Mouse (Mus musculus) kidney, adult 11 months (tissue): ENCODE measurements around the gene Sirt6.
A peak's percentile ranks its signal among the peaks of the same experiment; 100 is the strongest.

ENCODE experiments used
- DNase-seq: peaks from one replicate; pipeline ENCODE4 v3.0.0; 2022

Sirt6 gene

GRCm38 (mm10) chr10:81592631-81593030 is 35.0 kb downstream of the Sirt6 start:
- DNase-seq: no peak

DNA sequence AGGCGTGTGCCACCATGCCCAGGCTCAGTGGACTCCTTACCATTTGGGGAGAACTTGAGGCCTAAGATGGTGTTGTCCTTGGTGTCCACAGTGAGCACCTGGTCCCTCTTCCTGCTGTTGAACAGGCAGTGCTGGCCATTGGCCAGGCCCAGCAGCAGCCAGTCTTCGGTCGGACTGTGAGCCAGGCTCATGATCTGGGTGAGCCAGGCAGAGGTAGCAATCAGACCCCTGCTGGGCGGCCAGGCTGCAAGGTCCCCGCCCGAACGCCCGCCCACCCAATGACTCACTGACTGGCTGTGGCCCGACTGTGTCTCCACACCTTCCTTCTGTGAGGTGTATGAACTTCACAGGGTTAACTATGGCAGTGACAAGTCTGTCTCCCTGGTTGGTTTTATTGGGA is 35.8 kb downstream of the Sirt6 start:
- DNase-seq: no peak

DNA sequence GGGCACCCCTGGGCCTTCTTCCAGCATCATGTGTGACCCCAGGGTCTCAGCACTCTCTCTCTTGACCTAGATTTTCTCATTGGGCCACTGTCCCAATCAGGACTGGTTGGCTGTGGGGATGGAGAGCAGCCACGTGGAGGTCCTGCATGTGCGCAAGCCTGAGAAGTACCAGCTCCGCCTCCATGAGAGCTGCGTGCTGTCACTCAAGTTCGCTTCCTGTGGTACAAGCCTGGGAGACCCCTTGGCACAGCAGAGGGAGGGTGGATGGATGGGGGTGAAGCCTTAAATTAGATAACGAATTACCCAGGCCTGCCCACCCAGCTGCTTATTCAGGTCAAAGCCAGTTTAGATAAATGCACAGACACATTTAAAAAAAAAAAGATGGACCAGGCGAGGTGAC is 38.9 kb downstream of the Sirt6 start:
- no peak for DNase-seq

DNA sequence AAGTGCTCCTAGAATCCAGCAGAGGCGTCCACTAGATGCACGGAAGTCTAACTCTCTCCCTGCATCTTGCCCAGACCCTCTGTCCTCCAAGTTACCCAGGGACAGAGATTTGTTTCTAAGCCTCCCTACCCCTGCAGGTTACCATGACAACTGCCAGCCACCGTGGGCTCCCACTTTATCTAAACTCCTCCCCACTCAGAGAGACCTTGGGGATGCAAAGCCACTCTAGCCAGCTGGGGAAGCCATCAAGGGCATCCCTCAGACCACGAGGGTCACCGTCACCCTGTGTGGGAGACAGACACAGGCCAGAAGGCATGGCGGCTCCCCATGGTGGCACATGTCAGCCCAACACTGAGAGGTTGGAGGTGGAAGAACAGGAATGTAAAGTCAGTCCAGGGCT is 44.2 kb downstream of the Sirt6 start:
- DNase-seq: no peak

GRCm38 (mm10) chr10:81580441-81581070 is 47.0 kb downstream of the Sirt6 start:
- DNase-seq: peak; percentile 31

- no peak for DNase-seq
Measured at GRCm38 (mm10) chr10:81579967-81580366, 47.6 kb downstream of the Sirt6 start.

- peak; percentile 49 for DNase-seq
Measured at GRCm38 (mm10) chr10:81575695-81576094, 51.9 kb downstream of the Sirt6 start.

GRCm38 (mm10) chr10:81575208-81575631 is 52.4 kb downstream of the Sirt6 start:
- peak; percentile 45 for DNase-seq

DNA sequence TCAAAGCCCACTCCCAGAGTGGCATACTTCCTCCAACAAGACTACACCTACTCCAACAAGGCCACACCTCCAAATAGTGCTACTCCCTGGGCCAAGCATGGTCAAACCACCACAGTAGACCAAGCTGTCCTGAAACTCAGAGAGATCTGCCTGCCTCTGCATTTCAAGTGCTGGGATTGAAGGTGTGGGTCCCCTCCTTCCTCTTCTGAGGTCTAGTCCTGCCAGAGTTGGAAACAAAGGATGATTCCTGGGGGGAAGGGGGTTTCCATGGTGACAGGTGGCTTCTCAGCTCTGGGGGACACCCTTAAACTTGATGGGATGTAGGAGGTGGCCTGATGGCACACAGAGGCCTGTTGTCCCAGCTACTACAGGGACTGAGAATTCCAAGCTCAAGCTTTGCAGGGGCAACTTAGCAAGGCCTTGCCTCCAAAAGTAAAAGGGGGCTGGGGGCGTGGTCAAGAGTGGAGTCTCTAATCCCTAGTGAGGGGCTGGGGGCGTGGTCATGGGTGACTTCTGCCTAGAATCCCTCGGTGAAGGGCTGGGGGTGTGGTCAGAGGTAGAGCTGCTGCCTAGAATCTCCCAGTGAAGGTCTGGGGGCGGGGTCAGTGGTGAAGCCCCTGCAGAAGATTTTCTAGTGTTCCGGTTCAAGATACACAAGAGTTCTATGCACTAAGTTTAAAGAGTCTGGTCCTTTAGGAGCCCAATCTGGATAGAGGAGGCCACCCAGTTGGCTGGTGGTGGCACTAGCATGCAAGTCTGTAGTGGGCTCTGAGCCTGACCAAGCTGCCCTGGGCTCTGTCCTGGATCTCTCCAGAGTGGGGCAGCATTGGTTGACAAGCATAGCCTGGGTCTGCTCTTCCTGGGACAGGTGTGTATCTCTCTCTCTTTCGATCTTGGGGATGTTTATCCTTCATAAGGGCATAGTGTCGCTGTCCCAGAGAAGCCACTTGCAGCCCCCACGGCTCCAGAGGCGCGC is 53.2 kb downstream of the Sirt6 start, which contains the start of gene Tle2:
Tle2 (plus strand) TSS at position 481 of the 976 bp plus-strand sequence.
- no peak for DNase-seq

DNA sequence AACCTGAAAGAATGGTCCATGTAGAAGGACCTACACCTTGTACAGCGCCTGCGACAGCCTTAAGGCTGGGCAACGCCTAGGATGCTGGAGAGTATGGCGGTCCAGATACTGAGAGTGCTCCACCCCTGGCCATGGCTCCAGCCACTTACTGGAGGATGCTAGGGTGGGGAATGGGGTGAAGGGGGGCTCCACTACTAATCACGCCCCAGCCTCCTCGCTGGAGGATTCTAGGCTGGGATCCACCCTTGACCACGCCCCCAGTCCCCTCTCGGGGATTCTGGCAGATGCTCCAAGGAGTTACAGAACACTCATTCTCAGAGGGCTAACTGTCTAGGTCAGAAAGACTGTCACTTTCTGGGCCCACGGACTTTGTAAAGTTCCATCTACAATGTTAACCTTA is 54.6 kb downstream of the Sirt6 start:
- DNase-seq: no peak

DNA sequence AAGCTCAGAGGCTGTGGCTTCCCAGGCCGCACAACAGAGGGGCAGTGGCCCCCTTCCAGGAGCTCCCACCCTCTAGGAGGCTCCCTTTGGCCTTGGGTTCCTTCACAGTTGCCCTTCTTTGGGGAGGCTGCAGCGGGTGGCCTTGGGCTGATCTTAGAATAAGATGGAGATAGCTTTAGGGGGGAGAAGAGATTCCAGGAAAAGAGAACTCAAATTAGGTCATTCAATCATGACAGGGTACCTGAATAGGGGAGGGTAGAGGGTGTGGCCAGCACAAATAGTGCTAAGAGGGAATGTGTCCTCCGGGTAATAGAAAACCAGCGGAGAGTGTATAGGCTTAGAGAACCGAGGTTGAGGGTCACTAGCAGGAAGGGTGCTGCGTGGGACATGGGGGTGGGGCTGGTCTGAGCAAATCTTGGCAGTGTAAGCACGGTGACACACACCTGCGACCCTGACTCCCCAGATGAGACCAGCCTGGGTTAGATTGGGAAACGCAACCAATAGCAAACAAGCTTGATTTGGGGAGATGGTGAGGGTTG is 55.4 kb downstream of the Sirt6 start:
- DNase-seq: peak; percentile 54
